Mouse (Mus musculus) testis, postnatal 14 days (tissue): ENCODE data around the gene Tapbpl.
"Not testable (repeated sequence)": the region's sequence is repeated elsewhere in the genome, so short reads cannot be mapped to it uniquely, and the experiment has no call there.

Experiments used
- DNase-seq: peaks from one replicate; pipeline ENCODE4 v3.0.0; 2021; ENCODE audit warnings: low spot score

Gene Tapbpl

DNA sequence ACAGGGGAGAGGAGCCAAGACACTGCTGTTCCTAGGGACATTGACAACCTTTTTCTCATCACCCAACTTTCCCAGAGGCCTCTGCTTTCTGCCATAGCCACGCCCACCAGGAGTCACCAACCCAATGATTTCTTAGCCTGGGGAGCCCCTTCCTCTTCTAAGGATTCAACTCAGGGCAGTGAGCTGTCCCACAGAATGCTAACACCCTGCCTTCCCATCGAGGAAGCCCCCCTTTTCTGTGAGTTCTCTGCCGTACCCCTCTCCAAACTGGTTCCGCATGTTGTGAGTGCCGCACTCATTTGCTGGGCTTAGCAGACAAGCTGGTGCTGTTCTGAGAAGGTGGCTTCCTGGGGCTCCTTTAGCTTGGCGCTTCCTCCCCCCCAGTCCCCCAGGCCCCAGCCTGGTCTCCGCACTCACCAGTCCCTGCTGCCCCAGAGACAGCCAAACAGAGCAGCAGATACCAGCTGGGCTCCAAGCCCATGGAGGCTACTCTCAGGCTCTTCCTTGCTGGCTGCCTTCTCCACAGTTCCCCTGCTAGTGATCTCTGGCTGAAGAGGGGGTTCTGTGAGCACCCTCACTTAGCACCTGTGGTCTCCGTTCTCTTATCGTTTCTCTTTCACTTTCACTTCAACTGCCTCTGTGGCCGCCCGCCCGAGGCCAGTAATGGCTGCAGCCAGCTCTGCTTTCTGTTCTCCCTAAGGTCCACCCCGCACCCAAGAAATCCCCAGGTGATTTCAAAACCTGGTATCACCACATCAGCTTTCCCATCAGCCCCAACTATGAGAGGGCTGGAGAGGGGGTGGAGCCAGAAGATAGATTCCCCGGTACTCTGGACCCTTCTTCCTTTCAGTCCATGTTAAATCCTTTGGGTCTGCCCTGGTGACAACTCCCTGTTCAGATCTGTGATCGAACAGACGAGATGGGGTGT is at the start of gene Tapbpl:
Gene Tapbpl, minus strand, starts transcription at position 744 of the 928 bp plus-strand sequence.
- peak; percentile 42 for DNase-seq

DNA sequence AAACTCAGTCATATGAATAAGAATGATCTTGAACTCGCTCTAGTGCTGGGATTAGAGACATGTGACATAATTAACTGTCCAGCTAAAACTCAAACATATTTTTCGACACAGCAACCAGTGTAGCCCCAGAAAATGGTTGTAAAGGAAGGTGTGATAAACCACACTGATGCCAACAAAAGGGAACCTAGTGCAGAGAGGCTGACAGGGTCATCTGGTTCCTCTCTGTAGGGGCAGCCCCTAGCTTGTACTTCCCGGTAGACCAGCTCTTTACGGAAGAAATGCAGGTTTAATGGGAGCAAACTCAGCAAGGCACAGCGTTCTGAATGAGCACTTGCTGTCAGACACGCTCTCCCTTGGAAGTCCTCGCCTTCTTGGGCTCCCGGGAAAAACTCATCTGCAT is 48.1 kb upstream of the Tapbpl start:
- DNase-seq: no peak

DNA sequence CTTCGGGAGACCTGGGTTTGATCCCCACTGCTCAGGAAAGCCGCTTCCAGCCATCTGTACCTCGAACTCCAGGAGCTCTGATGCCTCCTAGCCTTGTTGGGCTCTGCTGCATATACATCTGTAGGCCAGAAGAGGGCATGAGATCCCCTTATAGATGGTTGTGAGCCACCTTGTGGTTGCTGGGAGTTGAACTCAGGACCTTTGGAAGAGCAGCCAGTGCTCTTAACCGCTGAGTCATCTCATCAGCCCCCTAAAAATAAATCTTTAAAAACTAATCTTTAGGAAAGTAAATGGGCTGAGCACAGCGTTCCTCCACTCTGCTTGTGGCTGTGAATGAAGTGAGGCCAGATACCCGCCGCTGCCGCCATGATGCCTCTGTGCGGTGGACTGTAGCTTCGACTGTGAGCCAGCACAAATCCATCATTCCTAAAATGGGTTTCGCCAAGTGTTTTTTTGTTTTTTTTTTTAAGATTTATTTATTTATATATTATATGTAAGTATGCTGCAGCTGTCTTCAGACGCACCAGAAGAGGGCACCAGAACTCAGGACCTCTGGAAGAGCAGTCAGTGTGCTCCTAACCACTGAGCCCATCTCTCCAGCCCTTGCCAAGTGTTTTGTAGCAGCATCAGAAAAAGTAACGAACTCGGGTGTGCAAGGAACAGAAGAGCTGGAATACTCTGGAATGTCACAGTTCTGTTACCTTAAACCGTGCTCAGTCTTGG is 43.3 kb upstream of the Tapbpl start:
- no peak for DNase-seq

DNA sequence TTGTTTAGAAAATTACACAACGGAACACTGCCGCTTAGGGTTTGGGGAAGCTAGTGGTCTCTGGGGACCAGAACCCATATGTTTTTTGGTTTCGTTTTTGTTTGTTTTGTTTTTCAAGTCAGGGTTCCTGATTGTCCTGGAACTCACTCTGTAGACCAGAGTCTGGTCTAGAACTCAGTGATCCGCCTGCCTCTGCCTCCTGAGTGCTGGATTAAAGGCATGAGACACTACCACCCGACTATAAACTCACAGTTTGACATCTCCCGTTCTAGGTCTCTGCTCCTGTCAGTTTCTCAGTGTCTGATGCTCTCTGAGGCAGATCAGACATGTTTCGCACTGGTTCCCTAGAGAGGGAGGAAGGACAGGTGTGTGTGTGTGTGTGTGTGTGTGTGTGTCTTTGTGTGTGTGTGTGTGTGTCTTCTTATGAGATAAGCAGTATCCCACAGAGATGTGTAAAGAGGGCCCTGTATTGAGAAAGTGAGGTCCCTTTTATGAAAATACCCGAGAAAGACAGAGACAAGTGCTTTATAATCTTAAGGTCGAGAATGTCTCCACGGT is 40.6 kb upstream of the Tapbpl start:
- no peak for DNase-seq

DNA sequence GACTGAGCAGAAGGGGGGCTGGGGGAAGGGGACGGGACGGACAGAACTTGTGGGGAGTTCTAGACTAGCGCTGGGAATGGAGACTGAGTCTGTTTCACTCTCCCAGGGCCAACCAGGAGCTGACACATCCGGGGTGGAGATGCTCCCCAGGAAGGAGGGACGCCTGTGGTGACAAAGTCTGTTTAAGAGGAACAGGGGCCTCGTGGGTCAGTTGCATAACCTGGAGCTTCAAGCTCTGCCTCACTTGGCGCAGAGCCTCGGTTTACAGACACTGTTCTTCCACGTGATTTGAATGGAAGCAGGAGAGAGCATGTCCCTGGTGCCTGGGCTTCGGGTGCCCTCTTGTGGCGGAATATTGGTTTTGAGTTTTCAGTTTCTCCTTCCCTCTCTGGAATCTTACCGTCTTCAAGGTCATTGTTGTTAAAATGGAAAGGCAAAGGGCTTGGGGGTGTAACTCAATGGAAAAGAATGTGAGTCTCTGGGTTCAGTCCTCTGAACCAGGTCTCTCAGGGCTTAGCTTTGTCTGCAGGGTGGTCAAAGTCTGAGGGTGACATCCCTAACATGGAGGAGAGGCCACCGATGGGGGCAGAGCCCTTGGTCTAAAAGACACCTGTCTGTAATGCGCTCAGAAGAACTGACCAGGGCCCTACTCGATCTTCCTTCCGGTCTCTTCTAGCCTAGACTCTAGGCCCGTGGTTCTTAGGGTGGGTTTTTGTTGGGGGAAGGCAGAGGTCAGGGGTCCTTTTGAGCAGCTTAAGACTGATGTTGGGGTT is 40.0 kb upstream of the Tapbpl start:
- DNase-seq: peak; percentile 79

DNA sequence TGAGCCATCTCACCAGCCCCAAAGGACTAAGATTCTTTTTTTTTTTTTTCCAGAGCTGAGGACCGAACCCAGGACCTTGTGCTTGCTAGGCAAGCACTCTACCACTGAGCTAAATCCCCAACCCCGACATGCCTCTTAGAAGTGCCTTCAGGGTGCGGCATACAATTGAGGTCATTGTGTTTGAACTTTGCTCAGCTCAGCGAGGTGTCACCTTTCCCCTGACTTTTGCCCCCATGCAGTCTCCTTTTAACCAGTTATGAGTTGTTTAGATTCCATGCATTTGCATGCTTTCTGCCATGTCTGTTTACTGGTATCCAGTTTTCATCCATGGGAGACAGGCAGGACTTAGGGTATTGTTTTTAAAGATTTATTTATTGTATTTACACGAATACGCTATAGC is 37.1 kb upstream of the Tapbpl start:
- DNase-seq: no peak

DNA sequence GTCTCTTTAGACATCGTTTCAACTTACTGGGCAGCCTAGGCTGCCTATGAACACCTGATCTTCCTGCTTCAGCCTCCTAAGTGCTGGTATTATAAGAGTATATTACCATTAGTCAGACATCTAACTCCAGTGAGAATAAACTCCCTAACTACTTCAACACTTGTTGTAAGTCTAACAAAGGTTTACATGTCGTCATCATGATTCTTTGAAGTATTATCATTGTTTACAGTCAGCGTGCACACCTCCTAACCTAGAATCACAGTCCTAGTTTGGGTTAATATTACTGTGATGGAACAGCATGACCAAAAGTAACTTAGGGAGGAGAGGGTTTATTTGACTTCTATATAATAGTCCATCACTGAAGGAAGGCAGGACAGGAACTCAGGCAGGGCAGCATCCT is 35.8 kb upstream of the Tapbpl start:
- DNase-seq: no peak

DNA sequence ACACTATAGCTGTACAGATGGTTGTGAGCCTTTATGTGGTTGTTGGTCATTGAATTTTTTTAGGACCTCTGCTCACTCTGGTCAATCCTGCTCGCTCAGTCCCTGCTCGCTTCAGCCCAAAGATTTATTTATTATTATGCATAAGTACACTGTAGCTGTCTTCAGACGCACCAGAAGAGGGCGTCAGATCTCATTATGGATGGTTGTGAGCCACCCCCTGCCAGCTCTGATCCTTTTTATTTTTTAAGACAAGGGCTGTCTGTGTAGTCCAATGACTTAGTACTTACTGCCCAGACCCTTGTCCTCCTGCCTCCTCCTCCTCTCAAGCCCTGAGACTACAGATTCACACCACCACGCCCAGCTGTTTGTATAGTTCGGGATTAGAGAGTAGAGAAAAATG is 34.9 kb upstream of the Tapbpl start:
- not testable (repeated sequence) for DNase-seq

DNA sequence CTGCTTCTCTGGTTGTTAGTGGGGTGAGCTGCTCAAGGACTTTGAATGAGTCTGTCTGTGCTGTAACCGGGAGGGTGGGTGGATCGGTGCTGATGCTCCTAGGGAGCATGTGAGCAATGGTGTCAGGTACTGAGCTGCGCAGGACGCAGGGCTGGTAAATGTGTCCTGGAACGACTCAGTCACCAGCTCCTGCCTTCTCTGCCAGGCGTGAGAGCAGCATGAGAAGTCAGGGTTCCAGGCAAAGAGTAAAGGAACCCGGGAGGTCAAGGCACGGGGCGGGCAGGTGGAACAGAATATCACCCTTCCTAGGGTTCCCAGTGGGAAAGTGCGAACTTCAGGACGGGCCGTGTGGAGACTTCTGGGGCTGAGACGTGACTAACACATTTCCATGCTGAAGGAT is 34.4 kb upstream of the Tapbpl start:
- no peak for DNase-seq

DNA sequence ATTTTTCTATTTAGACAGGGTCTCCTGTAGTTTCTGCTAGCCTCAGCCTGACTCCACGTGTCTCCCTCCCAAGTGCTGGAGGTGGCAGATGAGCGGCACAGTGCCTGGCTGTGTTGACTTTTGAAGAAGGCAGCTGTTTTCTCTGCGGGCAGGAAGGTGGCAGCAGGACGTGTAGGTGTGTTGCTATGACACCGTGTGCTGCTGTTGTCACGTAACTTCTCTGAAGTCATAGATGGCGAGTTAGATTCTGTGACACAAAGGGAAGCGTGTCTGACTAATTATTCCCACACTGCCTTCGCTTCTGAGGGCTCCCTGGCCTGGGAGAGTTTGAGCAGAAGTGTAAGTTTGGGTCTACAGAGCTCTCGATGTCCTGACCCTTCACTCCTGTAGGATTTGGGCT is 33.6 kb upstream of the Tapbpl start:
- no peak for DNase-seq

DNA sequence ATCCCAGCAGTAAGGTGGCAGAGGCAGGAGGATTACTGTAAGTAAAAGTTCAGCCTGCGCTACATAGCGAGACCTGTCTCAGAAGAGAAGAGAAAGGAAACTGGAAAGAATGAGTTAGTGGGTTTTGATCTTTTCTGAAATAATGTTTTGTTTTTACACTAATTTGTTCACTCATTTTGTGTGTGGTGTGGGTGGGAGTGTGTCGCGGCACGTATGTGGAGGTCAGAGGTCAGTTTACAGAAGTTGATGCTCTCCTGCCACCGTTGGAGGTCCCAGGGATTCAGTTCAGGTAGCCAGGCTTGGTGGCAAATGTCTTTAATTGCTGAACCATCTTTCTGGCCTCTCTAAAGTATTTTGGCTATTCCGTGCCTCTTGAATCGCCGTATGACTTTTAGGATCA is 32.6 kb upstream of the Tapbpl start:
- DNase-seq: no peak

DNA sequence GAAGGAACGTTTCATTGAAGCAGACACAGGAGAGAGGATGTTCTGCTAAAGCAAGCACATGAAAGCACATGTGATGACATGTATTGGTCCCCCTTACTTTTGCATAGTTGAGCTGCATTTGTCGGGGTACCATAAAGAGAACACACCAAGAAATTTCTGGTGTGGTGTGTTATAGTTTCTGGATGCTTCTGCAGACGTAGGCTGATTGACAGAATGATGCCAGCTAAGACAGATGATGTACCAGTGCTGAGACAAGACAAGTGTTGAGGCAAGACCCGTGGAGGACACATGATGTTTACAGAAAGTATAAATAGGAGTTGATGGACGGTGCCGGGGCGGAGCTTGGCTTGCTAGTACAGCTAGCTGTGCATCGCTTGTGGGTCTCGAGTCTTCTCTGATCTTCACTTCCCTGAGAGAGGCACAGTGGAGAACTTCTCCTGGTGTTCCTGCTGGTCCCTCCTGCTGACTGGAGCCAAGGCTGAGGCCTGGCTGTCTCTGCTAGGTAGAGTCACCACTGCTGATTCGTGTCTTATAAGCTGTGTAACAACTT is 28.4 kb upstream of the Tapbpl start:
- no peak for DNase-seq

DNA sequence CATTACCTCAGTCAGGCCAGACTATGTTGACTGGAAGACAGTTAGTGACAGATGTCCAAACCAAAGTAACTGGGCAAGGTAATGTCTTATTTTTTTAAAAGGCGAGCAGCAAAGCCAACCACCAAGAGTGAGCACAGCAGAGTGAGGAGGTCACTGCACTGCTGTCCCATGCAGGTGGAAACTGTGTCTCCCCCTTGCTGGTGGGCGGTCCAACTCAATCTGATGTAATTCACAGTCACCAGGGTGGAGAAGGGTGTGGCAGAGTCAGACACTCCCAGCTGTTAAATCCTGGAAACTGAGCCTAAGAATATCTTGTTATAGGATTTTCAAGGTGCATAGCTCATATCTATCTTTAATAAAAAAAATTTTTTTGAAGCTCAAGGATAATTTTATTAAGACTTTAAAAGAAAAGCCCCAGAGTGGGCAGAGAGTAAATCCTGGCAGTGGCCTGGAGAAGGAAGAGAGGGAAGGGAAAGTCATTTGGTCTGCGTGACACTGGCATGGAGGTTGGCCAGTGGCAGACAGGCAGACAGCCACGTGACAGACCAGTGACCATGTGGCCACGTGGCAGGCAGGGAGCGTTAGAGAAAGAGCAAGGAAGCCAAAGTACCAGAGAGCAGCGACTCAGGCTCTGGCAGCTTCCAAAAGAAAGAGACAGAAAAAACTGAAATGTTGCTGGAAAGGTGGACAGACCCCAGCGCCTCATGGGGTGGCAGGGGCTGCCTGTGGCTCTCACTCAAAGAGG is 24.7 kb upstream of the Tapbpl start:
- no peak for DNase-seq

DNA sequence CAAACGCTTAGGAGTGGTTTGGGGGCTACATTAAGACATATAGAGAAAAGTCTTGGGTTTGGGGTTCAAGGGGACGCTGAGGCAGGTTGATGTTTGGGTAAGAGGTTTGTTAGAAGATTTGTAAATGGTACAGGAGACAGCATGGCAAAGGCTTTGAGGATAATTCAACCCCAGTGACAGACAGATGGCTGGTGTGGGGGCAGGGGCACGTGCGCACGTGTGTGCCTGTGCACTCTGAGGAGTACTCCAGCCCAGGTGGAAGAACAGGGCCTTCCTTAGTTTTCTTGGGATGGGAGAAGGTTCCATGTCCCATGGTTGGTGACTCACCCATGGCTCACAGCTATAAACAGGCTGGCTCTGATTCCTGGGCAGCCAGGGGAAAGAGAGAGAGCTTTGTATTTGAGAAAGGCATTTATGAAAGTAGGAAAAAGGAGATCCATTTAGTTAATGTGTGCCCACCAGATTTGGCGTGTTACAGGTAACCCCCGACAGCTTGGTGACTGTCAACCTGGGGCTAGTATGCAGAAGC is 23.9 kb upstream of the Tapbpl start:
- no peak for DNase-seq

DNA sequence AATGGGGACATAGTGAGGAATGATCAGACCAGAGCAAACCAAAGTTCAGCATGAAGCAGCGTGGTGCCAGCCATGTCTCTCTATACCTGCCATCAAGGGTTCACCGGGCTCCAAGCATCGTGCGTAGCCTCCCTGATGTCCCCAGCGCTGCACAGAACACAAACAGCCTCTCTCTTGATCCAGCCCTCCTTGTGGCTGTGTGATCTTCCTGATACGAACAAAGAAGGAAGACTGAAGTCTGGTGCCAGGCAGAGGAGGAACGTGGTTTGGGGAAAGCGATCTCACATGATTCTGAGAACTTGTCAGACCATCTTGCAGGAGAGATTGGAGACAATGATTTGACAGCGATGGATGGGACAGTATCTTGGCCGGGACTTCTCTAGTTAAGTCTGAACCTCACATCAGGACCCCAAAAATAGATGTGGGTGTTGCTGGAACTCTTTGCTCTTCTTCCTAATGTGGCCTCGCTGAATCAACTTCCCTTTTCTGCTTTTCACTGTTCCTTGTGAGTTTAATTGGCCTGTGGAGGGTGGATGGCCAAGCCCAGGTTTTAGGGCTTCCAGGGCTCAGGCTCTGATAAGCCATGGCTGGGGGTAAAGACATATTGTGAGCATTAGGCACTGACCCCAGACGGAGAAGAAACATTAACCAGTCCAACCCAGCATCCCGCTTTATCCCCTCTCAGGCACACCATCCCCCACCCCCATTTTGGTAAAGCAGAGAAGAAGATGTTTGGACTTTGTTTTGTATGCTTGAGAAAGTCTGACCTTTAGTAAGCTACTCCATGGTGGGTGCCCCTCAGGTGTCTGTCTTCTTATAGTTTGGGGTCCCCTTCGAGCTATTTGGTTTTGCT is 22.4 kb upstream of the Tapbpl start:
- DNase-seq: no peak

DNA sequence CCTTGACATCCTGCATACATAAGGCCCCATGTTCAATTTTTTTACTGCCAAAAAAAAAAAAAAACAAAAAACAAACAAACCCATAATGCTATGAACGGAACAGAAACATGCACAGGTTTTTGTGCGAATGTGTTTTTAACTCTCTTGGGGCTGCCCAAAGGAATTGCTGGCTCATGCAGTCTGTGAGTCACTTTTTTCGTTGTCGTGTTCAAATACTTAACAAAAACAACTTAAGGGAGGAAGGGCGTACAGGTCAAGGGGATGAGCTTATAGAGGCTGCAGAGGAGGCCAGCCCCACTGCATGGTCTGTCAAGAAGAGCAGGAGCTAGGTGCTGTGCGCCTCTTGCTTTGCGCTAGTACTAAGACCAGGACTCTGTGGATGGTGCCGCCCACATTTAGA is 21.1 kb upstream of the Tapbpl start:
- DNase-seq: no peak

DNA sequence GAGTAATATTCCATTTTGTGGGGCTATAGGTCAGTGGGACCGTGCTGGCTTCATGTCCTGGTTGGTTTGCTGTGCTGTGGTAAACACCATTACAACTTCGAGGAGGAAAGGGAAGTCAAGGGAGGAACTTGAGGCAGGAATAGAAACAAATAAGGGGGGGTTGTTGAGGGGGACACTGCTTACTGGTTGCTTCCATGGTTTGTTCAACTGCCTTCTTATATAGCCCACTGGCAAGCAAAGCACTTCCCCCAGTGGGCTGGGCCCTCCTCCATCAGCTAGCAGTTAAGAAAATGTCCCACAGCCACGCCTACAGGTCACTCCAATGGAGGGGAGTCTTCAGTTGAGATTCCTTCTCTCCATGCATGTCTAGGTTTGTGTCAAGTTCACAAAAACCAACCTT is 20.6 kb upstream of the Tapbpl start:
- no peak for DNase-seq

DNA sequence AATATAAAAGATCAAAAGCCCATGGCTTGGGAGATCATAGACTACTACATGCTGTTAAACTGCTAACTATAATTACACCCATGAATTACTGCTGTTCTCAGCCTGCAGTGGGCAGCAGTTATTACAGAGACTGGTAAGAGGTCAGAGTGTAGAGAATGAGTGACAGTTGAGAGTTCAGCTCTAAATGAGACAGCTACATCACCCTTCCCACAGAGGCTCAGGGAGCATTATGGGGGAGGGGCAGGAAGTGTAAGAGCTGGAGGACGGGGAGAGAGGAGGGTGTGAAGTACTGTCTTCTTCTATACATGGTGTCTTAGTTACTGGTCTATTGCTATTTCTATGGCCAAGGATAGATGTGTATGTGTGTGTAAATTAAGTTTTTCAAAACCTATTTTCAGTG is 12.9 kb upstream of the Tapbpl start:
- DNase-seq: no peak

DNA sequence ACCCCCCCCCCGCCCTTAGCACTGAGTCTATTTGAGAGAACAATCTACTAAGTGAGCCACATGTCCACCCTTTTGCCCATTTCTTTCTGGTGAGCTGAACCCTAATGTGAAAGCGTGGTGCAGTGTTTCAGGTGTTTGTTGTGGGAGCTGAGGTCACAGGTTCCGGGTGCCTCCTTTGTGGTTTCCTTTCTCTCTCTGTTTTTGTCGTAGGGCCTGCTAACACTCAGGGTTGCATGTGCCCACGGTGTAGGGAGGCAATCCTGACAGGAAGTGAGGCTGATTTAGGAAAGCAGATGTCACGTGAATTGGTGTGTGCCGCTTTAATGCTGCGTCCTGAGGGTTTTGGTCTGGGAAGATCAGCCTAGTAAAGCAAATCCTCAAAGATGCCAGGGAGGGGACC is 9.9 kb upstream of the Tapbpl start:
- DNase-seq: no peak

DNA sequence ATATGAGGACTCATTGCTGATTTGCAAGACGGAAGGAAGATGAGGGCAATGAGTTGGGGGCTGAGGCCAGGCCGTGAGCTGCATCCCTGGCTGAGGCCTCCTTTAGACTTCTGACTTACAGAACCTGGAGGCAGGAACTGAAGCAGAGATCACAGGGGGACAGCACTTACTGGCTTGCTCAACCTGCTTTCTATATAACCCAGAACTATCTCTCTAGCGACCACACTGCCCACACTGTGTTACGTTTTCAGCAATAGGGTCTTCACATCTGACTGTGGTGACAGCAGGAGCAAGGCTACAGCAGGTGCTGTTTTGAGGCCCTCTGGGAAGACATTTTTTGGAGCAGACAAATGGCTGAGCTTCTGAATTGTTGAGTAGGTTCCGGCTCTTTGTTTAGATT is 9.0 kb upstream of the Tapbpl start:
- DNase-seq: no peak
